Mouse (Mus musculus): ENCODE measurements around the gene Paf1. TPM values are rescaled to one million over a fixed set of nuclear protein-coding genes. Genes with fewer than 3 reads are reported as not detected.
A peak's percentile ranks its signal among the peaks of the same experiment; 100 is the strongest.

Gene Paf1
- polyA plus RNA-seq, 1 experiment from 2014 or later = 81.9 TPM

GRCm38 (mm10) chr7:28381017-28381790 lies 11.5 kb upstream of the Paf1 start:
- H3K36me3 ChIP-seq (ENCODE audit: control insufficient read depth, insufficient read depth, low read length) = peaks cover under 1% of the 10 kb centered on the region; the same call in 1 of the 2 replicates
- H3K9me3 ChIP-seq (ENCODE audit: control insufficient read depth, low read length) = no peaks in the 10 kb centered on the region
- H3K4me1 ChIP-seq (ENCODE audit: control insufficient read depth, insufficient read depth, low read length) = peaks cover 16% of the 10 kb centered on the region
- peak overlapping the region; percentile 56 for H3K27ac ChIP-seq (ENCODE audit: low read depth, low read length)
- peak overlapping the region; percentile 33; the same call in 1 of the 2 replicates for H3K4me2 ChIP-seq (ENCODE audit: low read depth, low read length)
- ATAC-seq (ENCODE audit: low read depth) = peak; percentile 19; the same call in 1 of the 2 replicates
- H3K9ac ChIP-seq (replicated peaks; ENCODE audit: low read depth, low read length) = peak overlapping the region; percentile 41
- no peak overlapping the region for H3K4me3 ChIP-seq (ENCODE audit: low read depth, low read length)
- no peaks in the 10 kb centered on the region for H3K27me3 ChIP-seq (ENCODE audit: control insufficient read depth, insufficient read depth, low read length)
- WGBS = 16% methylated on average over 30 of the region's 30 CpGs

DNA sequence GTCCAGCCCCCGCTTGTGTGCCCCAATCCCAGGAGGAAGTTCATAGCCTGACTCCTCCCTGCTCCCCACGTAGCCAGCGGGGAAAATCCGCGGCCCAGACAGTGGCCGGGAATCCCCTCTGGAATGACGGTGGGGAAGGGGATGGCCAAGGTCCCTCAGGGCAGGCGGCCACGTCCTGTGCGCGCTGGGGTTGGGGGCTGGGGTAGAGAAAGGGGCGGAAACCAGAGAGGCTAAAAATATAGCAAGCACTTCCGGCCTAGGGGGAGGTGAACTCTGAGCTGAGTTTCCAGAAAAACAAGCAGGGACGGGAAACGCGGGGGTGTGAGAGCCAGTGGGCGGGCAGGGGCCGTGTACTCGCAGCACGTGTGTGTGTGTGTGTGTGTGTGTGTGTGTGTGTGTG lies 10.8 kb upstream of the Paf1 start:
- Histone ChIP-seq H3K4me3 (ENCODE audit: low read depth, low read length) (0 out of 2 replicates have a peak overlapping the region, but pooled peaks have one; percentile 6), H3K9ac (replicated peaks; ENCODE audit: low read depth, low read length) (peak overlapping the region; percentile 41; the same call in 1 of the 2 replicates), H3K27me3 (ENCODE audit: control insufficient read depth, insufficient read depth, low read length) (no peaks in the 10 kb centered on the region), H3K36me3 (ENCODE audit: control insufficient read depth, insufficient read depth, low read length) (peaks cover 3% of the 10 kb centered on the region; the same call in 1 of the 2 replicates), H3K4me1 (ENCODE audit: control insufficient read depth, insufficient read depth, low read length) (peaks cover 12% of the 10 kb centered on the region; the same call in 1 of the 2 replicates), H3K27ac (ENCODE audit: low read depth, low read length) (peak overlapping the region; percentile 56), H3K4me2 (ENCODE audit: low read depth, low read length) (peak overlapping the region; percentile 33; the same call in 1 of the 2 replicates), H3K9me3 (ENCODE audit: control insufficient read depth, low read length) (no peaks in the 10 kb centered on the region)
- 9% methylated on average over 17 of the region's 20 CpGs for WGBS
- no peak for ATAC-seq (ENCODE audit: low read depth)

GRCm38 (mm10) chr7:28382347-28382951 lies 10.3 kb upstream of the Paf1 start:
- no peak overlapping the region for H3K9ac ChIP-seq (replicated peaks; ENCODE audit: low read depth, low read length)
- ATAC-seq (ENCODE audit: low read depth) = no peak

DNA sequence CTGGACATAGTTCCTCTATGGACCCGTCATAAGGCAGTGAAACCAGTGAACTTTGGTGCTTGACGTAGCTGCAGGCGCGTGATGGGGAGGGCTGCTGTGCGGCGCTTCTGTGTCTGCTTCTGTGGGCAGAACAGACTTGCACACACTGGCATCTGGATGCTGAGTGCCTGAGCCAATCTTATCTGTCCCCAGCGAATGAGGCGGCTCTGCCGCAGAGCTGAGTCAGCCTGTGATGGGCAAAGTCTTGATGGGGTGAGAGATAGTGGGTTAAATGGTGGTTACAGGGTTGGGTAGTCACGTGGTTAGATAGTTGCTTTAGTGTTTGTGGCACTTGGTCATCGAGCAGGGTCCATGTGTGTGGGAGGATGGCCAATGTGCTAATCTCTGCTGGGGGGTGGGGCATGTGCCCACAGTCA lies 9.8 kb upstream of the Paf1 start:
- Histone ChIP-seq H3K9ac (replicated peaks; ENCODE audit: low read depth, low read length) (no peak overlapping the region), H3K27ac (ENCODE audit: low read depth, low read length) (no peak overlapping the region), H3K27me3 (ENCODE audit: control insufficient read depth, insufficient read depth, low read length) (no peaks in the 10 kb centered on the region), H3K36me3 (ENCODE audit: control insufficient read depth, insufficient read depth, low read length) (peaks cover 3% of the 10 kb centered on the region; the same call in 1 of the 2 replicates), H3K4me1 (ENCODE audit: control insufficient read depth, insufficient read depth, low read length) (peaks cover 12% of the 10 kb centered on the region; the same call in 1 of the 2 replicates), H3K4me2 (ENCODE audit: low read depth, low read length) (no peak overlapping the region), H3K9me3 (ENCODE audit: control insufficient read depth, low read length) (no peaks in the 10 kb centered on the region), H3K4me3 (ENCODE audit: low read depth, low read length) (no peak overlapping the region)
- ATAC-seq (ENCODE audit: low read depth) = no peak
- 73% methylated on average over 11 of the region's 11 CpGs for WGBS

More at GRCm38 (mm10) chr7:28382347-28382951, 10.3 kb upstream of the Paf1 start:
- 83% methylated on average over 11 of the region's 12 CpGs for WGBS
- Histone ChIP-seq H3K4me1 (ENCODE audit: control insufficient read depth, insufficient read depth, low read length) (peaks cover 12% of the 10 kb centered on the region; the same call in 1 of the 2 replicates), H3K27me3 (ENCODE audit: control insufficient read depth, insufficient read depth, low read length) (no peaks in the 10 kb centered on the region), H3K9me3 (ENCODE audit: control insufficient read depth, low read length) (no peaks in the 10 kb centered on the region), H3K36me3 (ENCODE audit: control insufficient read depth, insufficient read depth, low read length) (peaks cover 3% of the 10 kb centered on the region; the same call in 1 of the 2 replicates), H3K4me2 (ENCODE audit: low read depth, low read length) (peak overlapping the region; percentile 33; the same call in 1 of the 2 replicates), H3K27ac (ENCODE audit: low read depth, low read length) (no peak overlapping the region), H3K4me3 (ENCODE audit: low read depth, low read length) (no peak overlapping the region)

DNA sequence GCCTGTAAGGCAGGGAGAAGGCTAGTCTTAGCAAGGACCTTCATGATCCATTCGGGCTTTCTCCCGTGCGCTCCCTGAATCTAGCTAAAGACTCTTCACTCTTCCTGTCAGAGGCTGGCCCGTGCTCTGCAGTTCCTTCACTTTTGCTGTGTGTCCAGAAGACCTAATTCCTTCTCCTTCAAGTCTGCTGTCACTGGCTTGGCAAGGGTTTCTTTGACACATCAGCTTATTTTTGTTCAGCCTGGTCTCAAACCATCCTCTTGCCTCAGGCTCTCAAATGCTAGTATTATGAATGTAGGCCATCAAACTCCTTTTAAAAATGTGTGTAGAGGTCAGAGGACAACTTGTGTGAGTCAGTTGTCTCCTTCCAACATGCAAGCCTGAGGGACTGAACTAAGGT lies 9.1 kb upstream of the Paf1 start:
- Histone ChIP-seq H3K4me2 (ENCODE audit: low read depth, low read length) (no peak overlapping the region), H3K9ac (replicated peaks; ENCODE audit: low read depth, low read length) (no peak overlapping the region), H3K4me3 (ENCODE audit: low read depth, low read length) (no peak overlapping the region), H3K9me3 (ENCODE audit: control insufficient read depth, low read length) (no peaks in the 10 kb centered on the region), H3K27me3 (ENCODE audit: control insufficient read depth, insufficient read depth, low read length) (no peaks in the 10 kb centered on the region), H3K36me3 (ENCODE audit: control insufficient read depth, insufficient read depth, low read length) (peaks cover 4% of the 10 kb centered on the region; the same call in 1 of the 2 replicates), H3K4me1 (ENCODE audit: control insufficient read depth, insufficient read depth, low read length) (peaks cover 12% of the 10 kb centered on the region; the same call in 1 of the 2 replicates), H3K27ac (ENCODE audit: low read depth, low read length) (no peak overlapping the region)
- ATAC-seq (ENCODE audit: low read depth) = no peak
- 87% methylated on average over 4 of the region's 4 CpGs for WGBS

DNA sequence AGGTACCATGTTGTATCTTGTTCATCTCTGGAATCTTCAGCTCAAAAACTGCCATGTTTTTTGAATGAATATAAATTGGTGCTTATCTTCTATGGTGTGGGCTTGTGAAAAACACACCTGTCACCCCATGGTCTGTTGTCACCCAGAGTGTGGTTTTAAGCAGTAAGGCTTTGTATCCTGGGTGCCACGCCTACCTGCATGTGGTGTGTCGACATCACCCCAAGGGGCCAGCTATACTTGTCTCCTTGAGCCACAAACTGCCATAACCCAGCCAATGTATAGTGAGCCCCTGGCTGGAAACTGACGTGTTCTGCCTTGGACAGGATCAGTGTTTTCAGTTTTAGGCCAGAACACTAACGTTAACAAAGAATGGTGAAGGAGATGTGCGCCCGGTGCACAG lies 8.6 kb upstream of the Paf1 start:
- no peak overlapping the region for H3K9ac ChIP-seq (replicated peaks; ENCODE audit: low read depth, low read length)
- H3K4me1 ChIP-seq (ENCODE audit: control insufficient read depth, insufficient read depth, low read length) = peaks cover 11% of the 10 kb centered on the region; the same call in 1 of the 2 replicates
- ATAC-seq (ENCODE audit: low read depth) = no peak
- no peak overlapping the region for H3K27ac ChIP-seq (ENCODE audit: low read depth, low read length)
- H3K4me3 ChIP-seq (ENCODE audit: low read depth, low read length) = no peak overlapping the region
- H3K9me3 ChIP-seq (ENCODE audit: control insufficient read depth, low read length) = no peaks in the 10 kb centered on the region
- no peak overlapping the region for H3K4me2 ChIP-seq (ENCODE audit: low read depth, low read length)
- peaks cover 10% of the 10 kb centered on the region; the same call in 1 of the 2 replicates for H3K36me3 ChIP-seq (ENCODE audit: control insufficient read depth, insufficient read depth, low read length)
- 89% methylated on average over 6 of the region's 6 CpGs for WGBS
- no peaks in the 10 kb centered on the region for H3K27me3 ChIP-seq (ENCODE audit: control insufficient read depth, insufficient read depth, low read length)

DNA sequence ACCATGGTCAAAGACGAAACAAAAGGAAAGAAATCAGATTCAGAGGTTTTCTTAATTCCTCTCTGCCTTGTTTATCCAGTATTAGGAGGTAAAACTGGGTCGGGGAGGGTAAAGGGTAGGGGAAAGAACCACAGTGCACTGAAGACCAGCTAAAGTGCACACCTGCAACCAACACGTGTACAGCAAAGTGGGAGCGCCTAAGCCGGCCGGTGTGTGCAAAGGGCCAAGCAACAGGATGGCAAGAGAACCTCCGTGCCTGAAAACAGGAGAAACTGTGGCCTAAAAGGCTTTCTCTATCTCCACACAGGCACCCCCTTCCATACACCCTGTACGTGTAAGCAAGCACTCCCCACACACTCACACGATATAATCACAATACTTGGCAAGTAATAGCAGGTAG lies 7.6 kb upstream of the Paf1 start:
- peaks cover 16% of the 10 kb centered on the region for H3K36me3 ChIP-seq (ENCODE audit: control insufficient read depth, insufficient read depth, low read length)
- no peak for ATAC-seq (ENCODE audit: low read depth)
- no peak overlapping the region for H3K4me3 ChIP-seq (ENCODE audit: low read depth, low read length)
- peaks cover 9% of the 10 kb centered on the region; the same call in 1 of the 2 replicates for H3K4me1 ChIP-seq (ENCODE audit: control insufficient read depth, insufficient read depth, low read length)
- H3K9ac ChIP-seq (replicated peaks; ENCODE audit: low read depth, low read length) = no peak overlapping the region
- no peaks in the 10 kb centered on the region for H3K27me3 ChIP-seq (ENCODE audit: control insufficient read depth, insufficient read depth, low read length)
- H3K27ac ChIP-seq (ENCODE audit: low read depth, low read length) = no peak overlapping the region
- H3K9me3 ChIP-seq (ENCODE audit: control insufficient read depth, low read length) = no peaks in the 10 kb centered on the region
- H3K4me2 ChIP-seq (ENCODE audit: low read depth, low read length) = no peak overlapping the region
- 89% methylated on average over 9 of the region's 9 CpGs for WGBS

- ATAC-seq (ENCODE audit: low read depth) = no peak
- no peak overlapping the region; the same call in 1 of the 2 replicates for H3K27ac ChIP-seq (ENCODE audit: low read depth, low read length)
- WGBS = 87% methylated on average over 7 of the region's 7 CpGs
- peaks cover 22% of the 10 kb centered on the region for H3K36me3 ChIP-seq (ENCODE audit: control insufficient read depth, insufficient read depth, low read length)
- no peaks in the 10 kb centered on the region for H3K27me3 ChIP-seq (ENCODE audit: control insufficient read depth, insufficient read depth, low read length)
- no peak overlapping the region for H3K9ac ChIP-seq (replicated peaks; ENCODE audit: low read depth, low read length)
- no peak overlapping the region for H3K4me2 ChIP-seq (ENCODE audit: low read depth, low read length)
- H3K4me1 ChIP-seq (ENCODE audit: control insufficient read depth, insufficient read depth, low read length) = peaks cover 6% of the 10 kb centered on the region; the same call in 1 of the 2 replicates
- no peak overlapping the region for H3K4me3 ChIP-seq (ENCODE audit: low read depth, low read length)
- H3K9me3 ChIP-seq (ENCODE audit: control insufficient read depth, low read length) = no peaks in the 10 kb centered on the region
Measured at GRCm38 (mm10) chr7:28386007-28386406, 6.7 kb upstream of the Paf1 start.
